Mouse (Mus musculus): ENCODE data around the gene Fam163a. TPM values are rescaled to one million over a fixed set of nuclear protein-coding genes. Genes with fewer than 3 reads are reported as not detected.
"Not testable (repeated sequence)": the region's sequence is repeated elsewhere in the genome, so short reads cannot be mapped to it uniquely, and the experiment has no call there.

Fam163a gene
- polyA plus RNA-seq, 1 experiment from 2014 or later, result 2.6 TPM

DNA sequence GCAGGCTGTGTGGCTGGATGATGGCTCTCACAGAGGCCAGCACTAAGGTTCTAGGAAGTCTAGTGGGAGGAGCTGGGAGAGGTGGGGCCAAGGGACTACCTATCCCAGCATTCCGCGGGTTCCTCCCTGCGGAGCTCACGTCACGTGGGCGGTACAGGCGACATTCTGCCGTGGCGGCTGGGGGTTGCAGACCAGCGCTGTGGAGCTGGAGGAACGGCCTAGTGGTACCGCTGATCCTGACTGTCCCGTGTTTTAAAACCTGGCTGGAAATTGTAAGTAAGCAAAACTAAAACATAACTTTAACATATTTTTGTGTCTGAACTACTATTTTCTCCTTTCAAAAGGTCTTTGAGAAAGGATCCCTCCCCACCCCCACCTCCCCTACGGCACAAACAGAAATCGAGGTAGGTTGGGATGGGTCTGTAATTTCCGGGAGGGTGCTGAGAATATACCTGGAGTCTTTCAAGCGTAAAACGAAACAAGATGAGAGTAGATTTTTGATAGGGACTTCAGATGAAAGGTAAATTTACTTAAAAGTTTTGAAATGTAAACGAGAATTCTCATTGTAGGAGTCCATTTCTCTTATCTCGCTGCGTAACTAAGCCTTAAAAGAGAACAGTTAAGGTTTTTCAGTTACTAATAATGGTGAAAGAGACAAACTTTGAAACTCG, 164.0 kb downstream of the Fam163a start:
- peak; percentile 85 for ATAC-seq (replicated peaks; ENCODE audit: low FRiP score)
- H3K36me3 ChIP-seq (ENCODE audit: control insufficient read depth, insufficient read depth, low read length), result no peaks in the 10 kb centered on the region; the same call in 1 of the 2 replicates
- no peaks in the 10 kb centered on the region for H3K9me3 ChIP-seq (ENCODE audit: control insufficient read depth, low read length)
- H3K9ac ChIP-seq (ENCODE audit: low read length), result peak overlapping the region; percentile 53
- peaks cover 4% of the 10 kb centered on the region; the same call in 1 of the 2 replicates for H3K4me1 ChIP-seq (replicated peaks; ENCODE audit: control insufficient read depth, insufficient read depth, low read length)
- no peak overlapping the region for H3K27ac ChIP-seq (ENCODE audit: low read depth, low read length)
- WGBS, result 3% methylated on average over 22 of the region's 22 CpGs
- H3K4me3 ChIP-seq (ENCODE audit: low read depth, low read length), result peak overlapping the region; percentile 52
- no peaks in the 10 kb centered on the region for H3K27me3 ChIP-seq (ENCODE audit: control insufficient read depth, insufficient read depth, low read length)
- peak overlapping the region; percentile 49; the same call in 1 of the 2 replicates for H3K4me2 ChIP-seq (ENCODE audit: low read depth, low read length, severe bottlenecking)
- peak; percentile 94 for DNase-seq (ENCODE audit: low spot score)

DNA sequence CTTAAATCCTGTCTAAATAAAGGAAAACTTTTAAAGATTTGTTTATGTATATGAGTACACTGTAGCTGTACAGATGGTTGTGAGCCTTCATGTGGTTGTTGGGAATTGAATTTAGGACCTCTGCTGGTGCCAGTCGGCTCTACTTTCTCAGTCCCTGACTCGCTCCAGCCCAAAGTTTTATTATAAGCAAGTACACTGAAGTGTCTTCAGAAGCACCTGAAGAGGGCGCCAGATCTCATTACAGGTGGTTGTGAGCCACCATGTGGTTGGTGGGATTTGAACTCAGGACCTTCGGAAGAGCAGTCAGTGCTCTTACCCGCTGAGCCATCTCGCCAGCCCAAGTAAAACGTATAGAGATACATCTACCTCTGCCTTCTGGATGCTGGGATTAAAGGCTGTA, 164.8 kb downstream of the Fam163a start:
- H3K4me2 ChIP-seq (ENCODE audit: low read depth, low read length, severe bottlenecking); H3K36me3 ChIP-seq (ENCODE audit: control insufficient read depth, insufficient read depth, low read length); DNase-seq (ENCODE audit: low spot score); H3K9ac ChIP-seq (ENCODE audit: low read length); H3K4me3 ChIP-seq (ENCODE audit: low read depth, low read length); H3K9me3 ChIP-seq (ENCODE audit: control insufficient read depth, low read length); H3K27me3 ChIP-seq (ENCODE audit: control insufficient read depth, insufficient read depth, low read length); H3K4me1 ChIP-seq (replicated peaks; ENCODE audit: control insufficient read depth, insufficient read depth, low read length); ATAC-seq (replicated peaks; ENCODE audit: low FRiP score); H3K27ac ChIP-seq (ENCODE audit: low read depth, low read length): not testable (repeated sequence)
- WGBS, result 67% methylated on average over 7 of the region's 7 CpGs

DNA sequence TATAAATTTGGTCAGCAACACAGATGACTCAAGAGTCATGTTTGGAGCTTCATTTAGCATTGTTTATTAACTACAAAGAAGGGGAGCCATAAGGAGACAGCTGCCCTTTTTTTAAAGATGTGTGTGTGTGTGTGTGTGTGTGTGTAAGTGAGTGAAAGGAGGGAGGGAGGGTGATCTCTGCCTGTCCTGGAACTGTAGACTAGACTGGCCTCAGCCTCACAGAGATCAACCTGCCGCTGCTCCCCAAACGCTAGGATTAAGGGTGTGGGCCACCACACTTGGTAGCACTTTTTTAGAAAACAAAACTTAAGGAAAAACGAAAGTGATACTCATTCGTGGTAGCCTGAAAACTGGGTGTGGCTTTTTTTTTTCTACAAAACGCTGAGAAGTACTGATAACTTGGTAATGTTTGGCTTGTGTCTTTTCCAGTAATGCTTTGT, 167.7 kb downstream of the Fam163a start:
- H3K4me1 ChIP-seq (replicated peaks; ENCODE audit: control insufficient read depth, insufficient read depth, low read length), result peaks cover 8% of the 10 kb centered on the region; the same call in 1 of the 2 replicates
- H3K9ac ChIP-seq (ENCODE audit: low read length), result no peak overlapping the region
- no peak for ATAC-seq (replicated peaks; ENCODE audit: low FRiP score)
- H3K36me3 ChIP-seq (ENCODE audit: control insufficient read depth, insufficient read depth, low read length), result no peaks in the 10 kb centered on the region; the same call in 1 of the 2 replicates
- no peak overlapping the region for H3K27ac ChIP-seq (ENCODE audit: low read depth, low read length)
- no peaks in the 10 kb centered on the region for H3K27me3 ChIP-seq (ENCODE audit: control insufficient read depth, insufficient read depth, low read length)
- no peaks in the 10 kb centered on the region for H3K9me3 ChIP-seq (ENCODE audit: control insufficient read depth, low read length)
- WGBS, result 73% methylated on average over 5 of the region's 5 CpGs
- H3K4me2 ChIP-seq (ENCODE audit: low read depth, low read length, severe bottlenecking), result peak overlapping the region; percentile 9; the same call in 1 of the 2 replicates
- no peak overlapping the region; the same call in 1 of the 2 replicates for H3K4me3 ChIP-seq (ENCODE audit: low read depth, low read length)
- no peak for DNase-seq (ENCODE audit: low spot score)

DNA sequence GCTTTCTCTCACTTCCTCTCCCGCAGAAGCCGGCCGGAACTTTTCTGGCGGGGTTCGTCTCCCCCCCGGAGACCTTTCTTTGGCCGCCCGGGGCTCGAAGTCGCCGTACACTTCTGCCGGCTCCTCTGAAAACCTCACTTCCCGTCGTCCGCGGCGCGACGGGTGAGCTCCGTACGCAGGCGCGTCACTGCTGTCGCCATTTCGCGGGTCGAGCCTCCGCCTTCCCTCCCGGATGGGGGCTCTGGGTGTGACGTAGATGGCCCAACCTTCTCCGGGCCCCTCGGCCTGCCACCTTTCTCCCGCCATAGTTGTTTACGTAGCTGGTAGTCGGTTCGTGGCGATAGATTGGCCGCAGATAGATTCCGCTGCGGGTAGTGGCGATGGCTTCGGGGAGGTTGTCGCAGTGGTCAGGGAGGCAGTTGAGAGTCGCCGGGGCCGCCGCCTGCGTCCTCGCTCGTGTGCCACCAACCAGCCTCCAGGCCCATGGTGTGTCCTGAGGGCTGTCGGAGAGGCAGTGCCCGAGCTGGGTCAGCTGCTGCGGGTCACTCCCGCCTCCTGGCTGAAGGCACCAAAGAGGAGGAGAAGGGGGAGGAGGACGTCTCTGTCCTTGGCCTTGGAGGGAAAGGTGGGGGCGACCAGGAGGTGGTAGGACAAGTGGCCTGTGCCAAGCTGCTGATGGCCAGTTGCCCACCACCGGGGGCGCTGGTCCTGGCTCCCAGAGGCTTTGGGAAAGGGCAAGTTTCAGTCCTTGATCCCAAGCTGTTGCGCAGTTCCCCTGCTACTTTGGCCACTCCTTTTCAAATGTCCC, 168.7 kb downstream of the Fam163a start, which contains the start of gene Tor1aip1:
TSS of gene Tor1aip1 (minus strand) at position 551 of the 808 bp plus-strand sequence.
- no peaks in the 10 kb centered on the region for H3K27me3 ChIP-seq (ENCODE audit: control insufficient read depth, insufficient read depth, low read length)
- no peaks in the 10 kb centered on the region for H3K9me3 ChIP-seq (ENCODE audit: control insufficient read depth, low read length)
- peaks cover 6% of the 10 kb centered on the region; the same call in 1 of the 2 replicates for H3K4me1 ChIP-seq (replicated peaks; ENCODE audit: control insufficient read depth, insufficient read depth, low read length)
- H3K4me3 ChIP-seq (ENCODE audit: low read depth, low read length), result peak within 1 kb of the TSS; percentile 76
- H3K4me2 ChIP-seq (ENCODE audit: low read depth, low read length, severe bottlenecking), result peak within 1 kb of the TSS; percentile 66
- peak within 1 kb of the TSS; percentile 99 for H3K27ac ChIP-seq (ENCODE audit: low read depth, low read length)
- H3K9ac ChIP-seq (ENCODE audit: low read length), result peak within 1 kb of the TSS; percentile 89
- DNase-seq (ENCODE audit: low spot score), result peak; percentile 98
- under 1% methylated on average over 57 of the region's 59 CpGs for WGBS
- peak; percentile 91 for ATAC-seq (replicated peaks; ENCODE audit: low FRiP score)
- no peaks in the 10 kb centered on the region; the same call in 1 of the 2 replicates for H3K36me3 ChIP-seq (ENCODE audit: control insufficient read depth, insufficient read depth, low read length)

DNA sequence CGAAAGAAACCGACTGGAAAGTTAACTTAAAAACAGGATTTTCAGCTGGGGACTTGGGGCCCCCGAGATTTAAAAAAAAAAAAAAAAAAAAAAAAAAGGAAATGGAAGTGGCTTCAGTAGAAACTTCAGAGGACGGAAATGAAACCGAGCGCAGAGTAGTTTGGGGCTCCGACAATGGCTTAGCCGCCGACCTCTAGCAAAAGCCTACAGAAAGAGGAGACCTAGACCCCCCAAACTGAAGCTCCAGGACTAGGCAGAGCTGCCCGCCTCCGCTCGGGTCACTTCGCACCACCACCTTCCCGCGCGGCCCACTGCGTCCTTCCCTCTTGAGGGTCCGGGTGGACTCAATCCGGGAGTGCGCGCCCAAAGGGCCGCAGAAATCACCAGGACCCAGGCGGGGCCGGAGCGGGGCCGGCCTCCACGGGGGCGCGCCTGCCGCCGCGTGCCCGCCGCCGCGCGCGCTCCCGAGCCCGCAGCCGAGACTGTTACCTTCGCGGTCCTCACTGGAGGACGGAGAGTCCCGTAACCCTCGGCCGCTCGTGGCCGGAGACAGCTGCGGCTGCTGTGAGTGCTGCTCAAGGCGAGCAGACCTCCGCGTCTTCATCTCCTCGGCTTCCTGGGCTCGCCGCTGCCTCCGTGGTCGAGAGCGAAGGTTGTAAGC, 169.4 kb downstream of the Fam163a start, which contains the start of gene Tor1aip2:
TSS of gene Tor1aip2 (plus strand) at position 135 of the 661 bp plus-strand sequence.
- Histone ChIP-seq H3K9ac (ENCODE audit: low read length) (peak within 1 kb of the TSS; percentile 89), H3K4me1 (replicated peaks; ENCODE audit: control insufficient read depth, insufficient read depth, low read length) (peaks cover 6% of the 10 kb centered on the region; the same call in 1 of the 2 replicates), H3K4me2 (ENCODE audit: low read depth, low read length, severe bottlenecking) (peak within 1 kb of the TSS; percentile 66), H3K9me3 (ENCODE audit: control insufficient read depth, low read length) (no peaks in the 10 kb centered on the region), H3K27me3 (ENCODE audit: control insufficient read depth, insufficient read depth, low read length) (no peaks in the 10 kb centered on the region), H3K36me3 (ENCODE audit: control insufficient read depth, insufficient read depth, low read length) (peaks cover 4% of the 10 kb centered on the region; the same call in 1 of the 2 replicates), H3K27ac (ENCODE audit: low read depth, low read length) (peak within 1 kb of the TSS; percentile 99), H3K4me3 (ENCODE audit: low read depth, low read length) (peak within 1 kb of the TSS; percentile 76)
- WGBS, result 0% methylated on average over 56 of the region's 59 CpGs
- DNase-seq (ENCODE audit: low spot score) (peak; percentile 93), ATAC-seq (replicated peaks; ENCODE audit: low FRiP score) (peak; percentile 83)

DNA sequence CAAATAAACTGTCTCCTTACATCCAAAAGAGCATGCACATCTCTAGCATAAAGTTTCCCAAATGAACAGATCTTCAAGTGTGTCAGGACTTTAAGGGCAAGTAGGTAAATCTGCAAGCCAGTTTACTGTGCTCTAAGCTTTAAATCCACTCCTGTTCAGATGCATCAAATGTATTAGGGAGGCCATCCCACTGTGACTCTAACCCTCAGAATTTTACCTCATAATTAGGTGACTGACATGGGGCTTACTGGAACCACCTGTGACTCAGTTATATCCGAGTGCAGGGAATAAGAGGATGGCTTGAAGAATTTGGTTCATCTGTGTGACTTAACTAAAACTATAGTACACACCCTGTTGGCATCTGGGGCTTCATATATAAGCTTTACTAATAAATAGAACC, 170.2 kb downstream of the Fam163a start:
- no peak for ATAC-seq (replicated peaks; ENCODE audit: low FRiP score)
- 36% methylated on average over 1 of the region's 1 CpGs for WGBS
- no peaks in the 10 kb centered on the region for H3K27me3 ChIP-seq (ENCODE audit: control insufficient read depth, insufficient read depth, low read length)
- DNase-seq (ENCODE audit: low spot score), result no peak
- peak overlapping the region; percentile 66 for H3K4me2 ChIP-seq (ENCODE audit: low read depth, low read length, severe bottlenecking)
- peaks cover 6% of the 10 kb centered on the region; the same call in 1 of the 2 replicates for H3K4me1 ChIP-seq (replicated peaks; ENCODE audit: control insufficient read depth, insufficient read depth, low read length)
- peaks cover 4% of the 10 kb centered on the region; the same call in 1 of the 2 replicates for H3K36me3 ChIP-seq (ENCODE audit: control insufficient read depth, insufficient read depth, low read length)
- no peaks in the 10 kb centered on the region for H3K9me3 ChIP-seq (ENCODE audit: control insufficient read depth, low read length)
- peak overlapping the region; percentile 76 for H3K4me3 ChIP-seq (ENCODE audit: low read depth, low read length)
- H3K9ac ChIP-seq (ENCODE audit: low read length), result peak overlapping the region; percentile 89
- H3K27ac ChIP-seq (ENCODE audit: low read depth, low read length), result no peak overlapping the region

DNA sequence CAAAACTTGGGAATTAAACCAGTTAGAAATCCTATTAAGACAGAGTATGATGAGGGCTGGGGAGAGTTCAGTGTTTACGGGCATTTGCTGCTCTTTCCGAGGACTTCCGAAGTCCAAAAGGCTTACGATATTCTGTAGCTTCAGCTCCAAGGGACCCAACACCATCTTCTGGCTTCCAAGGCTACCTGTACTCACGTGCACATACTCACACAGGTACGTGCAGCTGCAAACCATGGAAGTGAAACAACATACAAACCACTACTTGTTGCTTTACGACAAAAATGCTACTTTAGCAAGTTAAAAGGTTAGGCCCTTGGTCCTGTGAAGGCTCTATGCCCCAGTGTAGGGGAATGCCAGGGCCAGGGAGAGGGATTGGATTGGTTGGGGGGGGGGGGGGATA, 170.9 kb downstream of the Fam163a start:
- Histone ChIP-seq H3K9me3 (ENCODE audit: control insufficient read depth, low read length) (no peaks in the 10 kb centered on the region), H3K4me2 (ENCODE audit: low read depth, low read length, severe bottlenecking) (no peak overlapping the region), H3K4me1 (replicated peaks; ENCODE audit: control insufficient read depth, insufficient read depth, low read length) (peaks cover 6% of the 10 kb centered on the region; the same call in 1 of the 2 replicates), H3K9ac (ENCODE audit: low read length) (no peak overlapping the region), H3K36me3 (ENCODE audit: control insufficient read depth, insufficient read depth, low read length) (peaks cover 7% of the 10 kb centered on the region; the same call in 1 of the 2 replicates), H3K4me3 (ENCODE audit: low read depth, low read length) (no peak overlapping the region), H3K27ac (ENCODE audit: low read depth, low read length) (no peak overlapping the region), H3K27me3 (ENCODE audit: control insufficient read depth, insufficient read depth, low read length) (no peaks in the 10 kb centered on the region)
- no peak for DNase-seq (ENCODE audit: low spot score)
- ATAC-seq (replicated peaks; ENCODE audit: low FRiP score), result no peak
- WGBS, result 95% methylated on average over 7 of the region's 7 CpGs

Measured in forebrain, embryonic 11.5 days (tissue).